Mouse (Mus musculus): ENCODE data around the gene Gpd2.
A peak's percentile ranks its signal among the peaks of the same experiment; 100 is the strongest.

Gpd2 gene

GRCm38 (mm10) chr2:57245721-57246328 is 8.4 kb downstream of the Gpd2 start:
- ATAC-seq (ENCODE audit: insufficient number of reproducible peaks, low FRiP score, low TSS enrichment): no peak

- ATAC-seq (ENCODE audit: insufficient number of reproducible peaks, low FRiP score, low TSS enrichment): no peak
Observed at GRCm38 (mm10) chr2:57250113-57250512, 12.7 kb downstream of the Gpd2 start.

- ATAC-seq (ENCODE audit: insufficient number of reproducible peaks, low FRiP score, low TSS enrichment): no peak
Observed at GRCm38 (mm10) chr2:57251636-57252317, 14.3 kb downstream of the Gpd2 start.

- ATAC-seq (ENCODE audit: insufficient number of reproducible peaks, low FRiP score, low TSS enrichment): no peak
Observed at GRCm38 (mm10) chr2:57252542-57253301, 15.3 kb downstream of the Gpd2 start.

GRCm38 (mm10) chr2:57254267-57254666 is 16.8 kb downstream of the Gpd2 start:
- ATAC-seq (ENCODE audit: insufficient number of reproducible peaks, low FRiP score, low TSS enrichment): no peak

GRCm38 (mm10) chr2:57255153-57255670 is 17.8 kb downstream of the Gpd2 start:
- ATAC-seq (ENCODE audit: insufficient number of reproducible peaks, low FRiP score, low TSS enrichment): 0 out of 2 replicates have a peak, but pooled peaks have one; percentile 21

GRCm38 (mm10) chr2:57255836-57256235 is 18.4 kb downstream of the Gpd2 start:
- peak; percentile 75 for ATAC-seq (ENCODE audit: insufficient number of reproducible peaks, low FRiP score, low TSS enrichment)

GRCm38 (mm10) chr2:57256459-57256858 is 19.0 kb downstream of the Gpd2 start:
- peak; percentile 19; the same call in 1 of the 2 replicates for ATAC-seq (ENCODE audit: insufficient number of reproducible peaks, low FRiP score, low TSS enrichment)

GRCm38 (mm10) chr2:57261286-57262077 is 24.0 kb downstream of the Gpd2 start:
- ATAC-seq (ENCODE audit: insufficient number of reproducible peaks, low FRiP score, low TSS enrichment): no peak

- ATAC-seq (ENCODE audit: insufficient number of reproducible peaks, low FRiP score, low TSS enrichment): no peak
Observed at GRCm38 (mm10) chr2:57263431-57263830, 26.0 kb downstream of the Gpd2 start.

- no peak for ATAC-seq (ENCODE audit: insufficient number of reproducible peaks, low FRiP score, low TSS enrichment)
Observed at GRCm38 (mm10) chr2:57264912-57265311, 27.5 kb downstream of the Gpd2 start.

- no peak for ATAC-seq (ENCODE audit: insufficient number of reproducible peaks, low FRiP score, low TSS enrichment)
Observed at GRCm38 (mm10) chr2:57266679-57267393, 29.4 kb downstream of the Gpd2 start.

GRCm38 (mm10) chr2:57267394-57267716 is 29.9 kb downstream of the Gpd2 start:
- no peak for ATAC-seq (ENCODE audit: insufficient number of reproducible peaks, low FRiP score, low TSS enrichment)

GRCm38 (mm10) chr2:57267896-57268295 is 30.5 kb downstream of the Gpd2 start:
- ATAC-seq (ENCODE audit: insufficient number of reproducible peaks, low FRiP score, low TSS enrichment): no peak

- ATAC-seq (ENCODE audit: insufficient number of reproducible peaks, low FRiP score, low TSS enrichment): no peak
Observed at GRCm38 (mm10) chr2:57268839-57269238, 31.4 kb downstream of the Gpd2 start.

- no peak for ATAC-seq (ENCODE audit: insufficient number of reproducible peaks, low FRiP score, low TSS enrichment)
Observed at GRCm38 (mm10) chr2:57269690-57270435, 32.4 kb downstream of the Gpd2 start.

- ATAC-seq (ENCODE audit: insufficient number of reproducible peaks, low FRiP score, low TSS enrichment): no peak
Observed at GRCm38 (mm10) chr2:57280190-57280723, 42.8 kb downstream of the Gpd2 start.

- no peak for ATAC-seq (ENCODE audit: insufficient number of reproducible peaks, low FRiP score, low TSS enrichment)
Observed at GRCm38 (mm10) chr2:57283791-57284190, 46.4 kb downstream of the Gpd2 start.

GRCm38 (mm10) chr2:57285197-57285596 is 47.8 kb downstream of the Gpd2 start:
- ATAC-seq (ENCODE audit: insufficient number of reproducible peaks, low FRiP score, low TSS enrichment): no peak
